Mouse (Mus musculus) stomach, embryonic 14.5 days (tissue): ENCODE measurements around the gene Tmem174. TPM values are rescaled to one million over a fixed set of nuclear protein-coding genes. Genes with fewer than 3 reads are reported as not detected.

Experiments used
- ATAC-seq: fragments of 200-750 bp; cut with Nextera tagmentation; 2 replicates; pipeline ENCODE4 v1.8.0; 2017; ENCODE audit warnings: low read depth, moderate TSS enrichment; ENCODE audit not compliant: insufficient number of reproducible peaks, insufficient read depth, low FRiP score
- H3K27ac ChIP-seq: fragments of 300-500 bp; sonication (generic); 2 replicates; pipeline ENCODE4 v1.5.1; 2014; ENCODE audit warnings: mild to moderate bottlenecking, low read length, moderate library complexity, mixed read lengths
- H3K27me3 ChIP-seq: fragments of 300-500 bp; sonication (generic); 2 replicates; pipeline ENCODE4 v1.6.1; 2014; ENCODE audit warnings: low read length, control low read depth, mixed read lengths; ENCODE audit not compliant: control insufficient read depth, insufficient read depth
- H3K36me3 ChIP-seq: fragments of 300-500 bp; sonication (generic); 2 replicates; pipeline ENCODE4 v1.6.1; 2014; ENCODE audit warnings: mild to moderate bottlenecking, control low read depth, low read length, moderate library complexity, mixed read lengths; ENCODE audit not compliant: control insufficient read depth, insufficient read depth
- H3K4me1 ChIP-seq: fragments of 300-500 bp; sonication (generic); 2 replicates; pipeline ENCODE4 v1.6.1; 2014; ENCODE audit warnings: low read length, control low read depth, mixed read lengths; ENCODE audit not compliant: control insufficient read depth, insufficient read depth
- H3K4me2 ChIP-seq: fragments of 300-500 bp; sonication (generic); replicated peaks from 2 replicates; pipeline ENCODE4 v1.6.1; 2014; ENCODE audit warnings: low read depth, low read length, control low read depth
- H3K4me3 ChIP-seq: fragments of 300-500 bp; sonication (generic); 2 replicates; pipeline ENCODE4 v1.5.1; 2014; ENCODE audit warnings: low read depth, low read length, control low read depth
- H3K9ac ChIP-seq: fragments of 300-500 bp; sonication (generic); replicated peaks from 2 replicates; pipeline ENCODE4 v1.6.1; 2014; ENCODE audit warnings: low read depth, mild to moderate bottlenecking, control low read depth, low read length, moderate library complexity, mixed read lengths
- H3K9me3 ChIP-seq: fragments of 300-500 bp; sonication (generic); 2 replicates; pipeline ENCODE4 v1.6.1; 2016; ENCODE audit warnings: low read depth, low read length, control low read depth; ENCODE audit not compliant: control insufficient read depth
- WGBS: fragments of 180-500 bp; shearing (Covaris S2); extraction: QIAGEN DNeasy Blood & Tissue Kit; methylation state at CpG from one replicate; pipeline ENCODE4 v1.1.7; 2014; 5-methylcytosine and 5-hydroxymethylcytosine counted together
- polyA plus RNA-seq: library from polyadenylated mRNA; unstranded; fragments of >200 nt; fragmentation: Nextera tagmentation; extraction: Ambion mirVana; gene quantifications from 2 replicates; pipeline ENCODE4 v1.2.1, GENCODE M21; 2014

The Tmem174 gene
- polyA plus RNA-seq, result not detected in 2 replicates

DNA sequence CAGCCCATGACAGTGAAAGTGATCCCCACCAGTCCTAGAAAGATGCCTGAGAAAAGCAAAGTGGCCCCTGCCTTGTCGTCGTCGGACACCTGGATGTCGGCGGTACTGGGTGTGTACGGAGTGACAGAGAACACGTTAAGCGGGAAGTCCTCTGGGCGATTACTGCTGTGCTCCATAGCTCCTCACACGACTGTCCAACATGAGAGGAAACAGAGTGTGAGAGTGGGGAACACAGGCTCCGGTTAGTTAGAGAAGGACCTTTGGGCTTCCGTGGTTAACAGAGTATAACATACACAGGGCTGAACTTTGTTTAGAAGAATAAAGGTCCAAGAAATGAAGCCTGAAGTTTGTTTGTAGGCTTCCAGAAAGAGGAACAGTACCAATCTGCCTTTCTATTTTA lies at the start of gene Tmem174:
Gene Tmem174, minus strand, starts transcription at position 266 of the 400 bp plus-strand sequence.
- H3K4me1 ChIP-seq, result no peaks in the 10 kb centered on the region
- H3K9ac ChIP-seq, result no peak within 1 kb of the TSS
- H3K4me2 ChIP-seq, result no peak within 1 kb of the TSS
- no peak within 1 kb of the TSS for H3K27ac ChIP-seq
- no peaks in the 10 kb centered on the region for H3K27me3 ChIP-seq
- H3K9me3 ChIP-seq, result no peaks in the 10 kb centered on the region
- no peak within 1 kb of the TSS for H3K4me3 ChIP-seq
- H3K36me3 ChIP-seq, result no peaks in the 10 kb centered on the region
- ATAC-seq, result no peak
- 89% methylated on average over 12 of the region's 12 CpGs for WGBS

- no peak for ATAC-seq
- no peak overlapping the region for H3K27ac ChIP-seq
- H3K9ac ChIP-seq, result no peak overlapping the region
These were observed 47.1 kb upstream of the Tmem174 start for GRCm38 (mm10) chr13:98684144-98684900.

GRCm38 (mm10) chr13:98683412-98683811 lies 46.2 kb upstream of the Tmem174 start:
- Histone ChIP-seq H3K27me3 (no peaks in the 10 kb centered on the region), H3K9me3 (no peaks in the 10 kb centered on the region), H3K4me1 (peaks cover 4% of the 10 kb centered on the region; the same call in 1 of the 2 replicates), H3K4me3 (no peak overlapping the region), H3K9ac (no peak overlapping the region), H3K27ac (no peak overlapping the region), H3K4me2 (no peak overlapping the region), H3K36me3 (no peaks in the 10 kb centered on the region)
- WGBS, result 84% methylated on average over 2 of the region's 2 CpGs
- no peak for ATAC-seq

More at GRCm38 (mm10) chr13:98684144-98684900, 47.1 kb upstream of the Tmem174 start:
- WGBS, result 68% methylated on average over 9 of the region's 9 CpGs
- Histone ChIP-seq H3K4me1 (peaks cover 4% of the 10 kb centered on the region; the same call in 1 of the 2 replicates), H3K27me3 (no peaks in the 10 kb centered on the region), H3K4me3 (no peak overlapping the region), H3K4me2 (no peak overlapping the region), H3K36me3 (no peaks in the 10 kb centered on the region), H3K9me3 (no peaks in the 10 kb centered on the region)

GRCm38 (mm10) chr13:98680470-98681060 lies 43.4 kb upstream of the Tmem174 start:
- no peak overlapping the region for H3K4me3 ChIP-seq
- no peak overlapping the region for H3K4me2 ChIP-seq
- no peaks in the 10 kb centered on the region for H3K36me3 ChIP-seq
- H3K27ac ChIP-seq, result no peak overlapping the region
- peak; percentile 30; the same call in 1 of the 2 replicates for ATAC-seq
- peaks cover 4% of the 10 kb centered on the region; the same call in 1 of the 2 replicates for H3K4me1 ChIP-seq
- no peak overlapping the region for H3K9ac ChIP-seq
- 43% methylated on average over 5 of the region's 5 CpGs for WGBS
- no peaks in the 10 kb centered on the region for H3K9me3 ChIP-seq
- H3K27me3 ChIP-seq, result no peaks in the 10 kb centered on the region

DNA sequence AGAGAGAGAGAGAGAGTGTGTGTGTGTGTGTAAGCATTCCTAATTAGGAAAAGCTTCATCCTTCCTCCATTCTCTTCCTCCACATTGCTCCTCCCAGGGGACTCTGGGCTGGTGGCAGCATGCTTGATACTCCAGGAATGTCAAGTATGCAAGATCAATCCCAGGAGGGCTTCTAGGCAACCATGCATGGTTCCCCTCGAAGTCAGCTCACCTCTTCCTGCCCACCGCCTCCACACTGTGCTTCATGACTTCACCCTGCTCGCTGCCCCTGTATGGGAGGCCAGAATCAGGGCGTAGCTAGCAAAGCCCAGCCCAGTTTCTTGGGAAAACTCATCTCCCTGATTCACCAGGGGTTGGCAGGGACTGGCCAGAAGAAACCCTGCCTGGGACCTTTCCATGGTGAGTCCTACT lies 42.4 kb upstream of the Tmem174 start:
- 0 out of 2 replicates have a peak, but pooled peaks have one; percentile 17 for ATAC-seq
- Histone ChIP-seq H3K4me2 (no peak overlapping the region), H3K4me3 (no peak overlapping the region), H3K9me3 (no peaks in the 10 kb centered on the region), H3K27me3 (no peaks in the 10 kb centered on the region), H3K9ac (no peak overlapping the region), H3K27ac (no peak overlapping the region), H3K36me3 (no peaks in the 10 kb centered on the region), H3K4me1 (peaks cover 4% of the 10 kb centered on the region; the same call in 1 of the 2 replicates)
- 31% methylated on average over 4 of the region's 4 CpGs for WGBS

DNA sequence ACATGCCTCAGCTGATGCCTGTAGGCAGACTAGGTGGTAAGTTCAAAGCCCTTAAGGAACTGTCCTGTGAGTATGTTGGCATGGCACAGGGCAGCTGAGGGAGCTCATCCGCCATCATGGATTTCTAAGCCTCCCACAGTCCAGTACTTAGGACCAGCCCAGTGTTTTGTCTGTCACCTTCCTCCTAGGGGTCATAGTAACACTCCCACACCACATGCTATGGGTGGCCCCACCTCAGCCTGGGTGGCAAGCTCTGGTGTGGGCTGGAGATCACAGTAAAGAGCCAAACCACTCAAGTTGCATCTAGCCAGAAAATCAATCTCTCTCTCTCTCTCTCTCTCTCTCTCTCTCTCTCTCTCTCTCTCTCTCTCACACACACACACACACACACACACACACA lies 42.0 kb upstream of the Tmem174 start:
- H3K4me2 ChIP-seq, result no peak overlapping the region
- 89% methylated on average over 1 of the region's 1 CpGs for WGBS
- ATAC-seq, result no peak
- no peaks in the 10 kb centered on the region for H3K27me3 ChIP-seq
- no peak overlapping the region for H3K9ac ChIP-seq
- H3K4me3 ChIP-seq, result no peak overlapping the region
- no peaks in the 10 kb centered on the region for H3K9me3 ChIP-seq
- H3K4me1 ChIP-seq, result peaks cover 4% of the 10 kb centered on the region; the same call in 1 of the 2 replicates
- no peak overlapping the region for H3K27ac ChIP-seq
- no peaks in the 10 kb centered on the region for H3K36me3 ChIP-seq

DNA sequence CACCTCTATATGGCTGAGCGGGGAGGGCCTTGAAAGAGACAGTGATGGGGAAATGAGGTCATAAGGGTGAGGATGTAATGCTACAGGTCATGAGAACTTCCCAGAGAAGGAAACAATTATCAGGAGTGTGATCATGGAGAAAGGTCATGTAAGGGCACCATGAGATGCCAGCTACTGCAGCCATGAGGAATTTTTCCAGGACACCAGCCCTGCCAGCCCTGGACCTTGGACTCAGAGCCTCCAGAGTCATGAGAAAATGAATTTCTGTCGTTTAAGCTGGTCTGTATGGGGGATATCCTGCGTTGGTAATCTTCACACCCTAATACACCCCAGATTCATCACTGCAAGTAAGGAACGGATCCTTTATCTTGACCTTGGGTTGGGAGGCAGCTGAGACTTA lies 36.7 kb upstream of the Tmem174 start:
- Histone ChIP-seq H3K4me2 (no peak overlapping the region), H3K4me1 (no peaks in the 10 kb centered on the region), H3K36me3 (no peaks in the 10 kb centered on the region), H3K27me3 (no peaks in the 10 kb centered on the region), H3K27ac (no peak overlapping the region), H3K9me3 (no peaks in the 10 kb centered on the region), H3K4me3 (no peak overlapping the region), H3K9ac (no peak overlapping the region)
- no peak for ATAC-seq
- WGBS, result 46% methylated on average over 4 of the region's 4 CpGs

- no peak overlapping the region for H3K4me3 ChIP-seq
- H3K27me3 ChIP-seq, result no peaks in the 10 kb centered on the region
- H3K36me3 ChIP-seq, result no peaks in the 10 kb centered on the region
- H3K27ac ChIP-seq, result no peak overlapping the region
- no peaks in the 10 kb centered on the region for H3K9me3 ChIP-seq
- WGBS, result 69% methylated on average over 3 of the region's 3 CpGs
- H3K4me2 ChIP-seq, result no peak overlapping the region
- no peak overlapping the region for H3K9ac ChIP-seq
- no peaks in the 10 kb centered on the region for H3K4me1 ChIP-seq
- ATAC-seq, result no peak
These were observed 32.1 kb upstream of the Tmem174 start for GRCm38 (mm10) chr13:98669296-98669695.
